Mouse (Mus musculus) embryo, embryonic 10.5 days (tissue): ENCODE measurements around the gene Drc7.
A peak's percentile ranks its signal among the peaks of the same experiment; 100 is the strongest.

Experiments used
- DNase-seq: peaks from one replicate; pipeline ENCODE4 v3.0.0-alpha.2; 2015; ENCODE audit warnings: low spot score

Gene Drc7

GRCm38 (mm10) chr8:95059812-95060533 is 5.1 kb downstream of the Drc7 start:
- DNase-seq, result no peak

- no peak for DNase-seq
Measured at GRCm38 (mm10) chr8:95064531-95064930, 9.6 kb downstream of the Drc7 start.

- peak; percentile 77 for DNase-seq
Measured at GRCm38 (mm10) chr8:95067582-95067981, 12.7 kb downstream of the Drc7 start.

- no peak for DNase-seq
Measured at GRCm38 (mm10) chr8:95075504-95075903, 20.6 kb downstream of the Drc7 start.

- DNase-seq, result no peak
Measured at GRCm38 (mm10) chr8:95076151-95076550, 21.2 kb downstream of the Drc7 start.

- DNase-seq, result no peak
Measured at GRCm38 (mm10) chr8:95078055-95078454, 23.2 kb downstream of the Drc7 start.

- DNase-seq, result no peak
Measured at GRCm38 (mm10) chr8:95079305-95079704, 24.4 kb downstream of the Drc7 start.

- DNase-seq, result peak; percentile 100
Measured at GRCm38 (mm10) chr8:95080381-95081341, 25.8 kb downstream of the Drc7 start, which contains the start of gene Katnb1. Gene Katnb1 (plus strand): TSS chr8:95081186.

GRCm38 (mm10) chr8:95081650-95082049 is 26.7 kb downstream of the Drc7 start:
- peak; percentile 11 for DNase-seq

GRCm38 (mm10) chr8:95084261-95084660 is 29.4 kb downstream of the Drc7 start:
- DNase-seq, result no peak

- DNase-seq, result no peak
Measured at GRCm38 (mm10) chr8:95084744-95085431, 30.0 kb downstream of the Drc7 start.

- no peak for DNase-seq
Measured at GRCm38 (mm10) chr8:95085432-95086141, 30.7 kb downstream of the Drc7 start.

GRCm38 (mm10) chr8:95093574-95093973 is 38.7 kb downstream of the Drc7 start:
- no peak for DNase-seq

- peak; percentile 74 for DNase-seq
Measured at GRCm38 (mm10) chr8:95099009-95099408, 44.1 kb downstream of the Drc7 start.

- DNase-seq, result no peak
Measured at GRCm38 (mm10) chr8:95101972-95102371, 47.1 kb downstream of the Drc7 start.

- no peak for DNase-seq
Measured at GRCm38 (mm10) chr8:95107306-95107705, 52.4 kb downstream of the Drc7 start.

- DNase-seq, result no peak
Measured at GRCm38 (mm10) chr8:95112594-95112993, 57.7 kb downstream of the Drc7 start.

- DNase-seq, result no peak
Measured at GRCm38 (mm10) chr8:95113108-95113507, 58.2 kb downstream of the Drc7 start.

- DNase-seq, result peak; percentile 71
Measured at GRCm38 (mm10) chr8:95113750-95114149, 58.8 kb downstream of the Drc7 start.

GRCm38 (mm10) chr8:95123455-95123854 is 68.6 kb downstream of the Drc7 start:
- DNase-seq, result no peak

GRCm38 (mm10) chr8:95126497-95126896 is 71.6 kb downstream of the Drc7 start:
- DNase-seq, result no peak

- no peak for DNase-seq
Measured at GRCm38 (mm10) chr8:95127658-95128057, 72.8 kb downstream of the Drc7 start.
